Mouse (Mus musculus) brain, adult 2 months (tissue): ENCODE measurements around the gene Lmbr1l.
"Not testable (repeated sequence)": the region's sequence is repeated elsewhere in the genome, so short reads cannot be mapped to it uniquely, and the experiment has no call there.

Experiments
- DNase-seq: peaks from one replicate; pipeline ENCODE4 v3.0.0; 2011; ENCODE audit warnings: low read depth, low spot score

Gene Lmbr1l

DNA sequence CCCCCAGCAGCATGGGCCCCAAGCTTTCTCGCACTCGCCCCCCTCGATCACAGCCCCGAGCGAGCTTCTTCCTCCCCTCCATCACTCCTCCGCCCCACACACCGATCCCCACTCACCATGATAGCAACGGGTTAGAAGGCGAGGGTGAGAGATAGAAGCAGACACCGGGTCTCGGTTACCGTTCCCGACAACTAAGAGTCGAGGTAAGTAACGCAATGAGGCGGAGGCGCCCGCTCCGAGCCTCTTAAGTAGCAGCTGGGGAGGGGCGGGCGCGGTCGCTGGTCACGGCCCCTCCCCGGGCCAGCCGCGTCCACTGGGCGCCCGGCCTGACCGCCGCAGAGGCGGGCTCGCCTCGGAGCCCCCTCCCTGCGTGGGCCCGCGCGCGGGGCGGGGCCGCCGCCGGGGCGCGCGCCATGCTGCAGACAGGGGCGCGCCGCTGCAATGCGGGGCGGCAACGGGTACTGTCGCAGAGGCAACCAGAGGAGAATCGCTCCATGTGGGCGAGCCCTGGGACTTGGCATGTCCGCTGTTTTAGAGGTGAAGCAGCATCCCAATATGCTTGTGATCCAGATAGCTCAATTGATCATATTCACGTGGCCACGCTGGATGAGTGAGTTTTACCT, 16.3 kb upstream of the Lmbr1l start, which contains the start of gene Tuba1b:
TSS of gene Tuba1b (minus strand) at position 349 of the 623 bp plus-strand sequence.
- peak; percentile 96 for DNase-seq

DNA sequence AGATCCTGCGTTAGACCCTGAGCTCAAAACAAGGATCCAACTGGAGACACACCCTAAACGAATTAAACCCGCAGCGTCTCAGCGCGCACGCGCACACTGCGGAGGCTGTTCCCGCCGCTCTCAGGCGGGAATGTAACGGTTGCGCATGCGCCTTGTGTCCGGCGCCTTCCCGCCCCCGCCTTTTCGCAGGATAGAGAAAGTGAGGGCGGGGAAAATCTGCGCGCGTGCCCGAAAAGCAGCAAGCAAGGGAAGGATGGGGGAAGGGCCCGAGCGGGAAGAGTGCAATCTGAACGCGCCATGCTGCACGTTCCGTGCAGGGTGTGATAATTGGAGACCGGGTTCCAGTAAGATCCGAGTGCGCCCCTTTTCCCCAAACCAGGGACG, 15.8 kb upstream of the Lmbr1l start:
- peak; percentile 99 for DNase-seq

GRCm38 (mm10) chr15:98933004-98933671, 15.1 kb upstream of the Lmbr1l start:
- DNase-seq: peak; percentile 52

- DNase-seq: no peak
These were observed 13.0 kb upstream of the Lmbr1l start for GRCm38 (mm10) chr15:98930998-98931397.

GRCm38 (mm10) chr15:98930017-98930734, 12.1 kb upstream of the Lmbr1l start:
- no peak for DNase-seq

DNA sequence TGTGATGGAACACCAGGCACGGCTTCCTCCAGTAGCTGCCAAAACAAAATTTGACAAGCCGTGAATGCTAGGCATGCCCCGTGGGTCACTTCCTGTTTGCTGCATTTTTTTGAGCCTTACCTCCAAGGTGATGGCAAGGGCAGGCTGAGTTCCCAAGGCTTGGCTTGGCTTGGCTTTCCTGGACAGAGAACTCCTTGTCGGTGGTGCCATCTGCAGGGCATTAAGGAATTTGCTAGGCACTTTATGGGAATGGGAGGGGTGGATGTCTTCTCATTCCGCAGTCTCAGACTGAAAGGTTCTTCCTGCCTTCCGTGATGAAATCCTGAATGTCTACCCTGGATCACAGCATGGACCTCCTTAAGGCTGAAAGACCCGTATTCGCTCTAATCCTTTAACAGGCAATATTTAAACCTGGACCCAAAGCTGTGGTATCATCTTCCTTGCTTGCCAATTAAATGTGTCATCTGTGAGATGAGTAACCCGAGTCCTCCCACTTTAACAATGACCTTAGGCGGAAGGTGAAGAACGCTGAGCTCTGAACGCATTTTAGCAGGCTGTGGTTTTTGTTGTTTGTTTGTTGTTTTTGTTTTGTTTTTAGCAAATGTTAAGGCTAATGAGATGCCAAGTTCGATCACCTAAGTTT, 10.7 kb upstream of the Lmbr1l start:
- DNase-seq: peak; percentile 95

- DNase-seq: no peak
These were observed 9.5 kb upstream of the Lmbr1l start for GRCm38 (mm10) chr15:98927566-98927965.

GRCm38 (mm10) chr15:98924682-98925081, 6.7 kb upstream of the Lmbr1l start:
- no peak for DNase-seq

DNA sequence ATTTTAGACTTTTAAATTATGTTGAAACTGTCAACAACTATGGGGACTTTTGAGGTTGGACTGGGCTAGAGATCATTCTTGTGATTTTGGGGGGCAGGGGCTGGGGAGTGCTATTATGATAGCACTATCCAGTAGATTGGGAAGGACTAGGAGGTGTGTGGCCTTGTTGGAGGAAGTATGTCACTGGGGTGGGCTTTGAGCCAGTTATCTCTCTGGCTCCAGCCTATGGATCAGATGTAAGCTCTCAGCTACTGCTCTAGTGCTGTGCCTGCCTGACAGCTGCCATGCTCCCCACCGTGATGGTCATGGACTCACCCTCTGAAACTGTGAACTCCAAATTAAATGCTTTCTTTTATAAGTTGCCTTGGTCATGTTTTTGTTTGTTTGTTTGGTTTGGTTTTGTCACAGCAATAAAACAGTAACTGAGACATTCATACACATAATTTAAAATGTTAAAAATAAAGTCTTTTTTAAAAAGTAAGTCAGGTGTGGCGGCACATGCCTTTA, 5.1 kb upstream of the Lmbr1l start:
- DNase-seq: no peak

- no peak for DNase-seq
These were observed 4.5 kb upstream of the Lmbr1l start for GRCm38 (mm10) chr15:98922581-98922980.

- DNase-seq: no peak
These were observed 3.5 kb upstream of the Lmbr1l start for GRCm38 (mm10) chr15:98921510-98921909.

DNA sequence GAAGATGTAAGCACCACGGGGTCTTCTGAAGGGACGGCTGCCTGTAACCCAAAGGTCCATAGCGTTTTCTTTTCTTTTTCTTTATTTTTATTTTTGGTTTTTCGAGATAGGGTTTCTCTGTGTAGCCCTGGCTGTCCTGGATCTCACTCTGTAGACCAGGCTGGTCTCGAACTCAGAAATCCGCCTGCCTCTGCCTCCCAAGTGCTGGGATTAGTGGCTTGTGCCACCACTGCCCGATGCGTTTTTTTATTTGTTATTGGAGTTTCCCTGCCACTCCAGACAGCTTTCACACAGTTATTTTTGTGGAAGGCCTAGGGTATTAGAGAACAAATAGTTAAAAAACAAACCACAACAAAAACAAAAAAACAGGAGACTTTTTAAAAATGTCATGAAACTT, 466 bp upstream of the Lmbr1l start:
- not testable (repeated sequence) for DNase-seq

DNA sequence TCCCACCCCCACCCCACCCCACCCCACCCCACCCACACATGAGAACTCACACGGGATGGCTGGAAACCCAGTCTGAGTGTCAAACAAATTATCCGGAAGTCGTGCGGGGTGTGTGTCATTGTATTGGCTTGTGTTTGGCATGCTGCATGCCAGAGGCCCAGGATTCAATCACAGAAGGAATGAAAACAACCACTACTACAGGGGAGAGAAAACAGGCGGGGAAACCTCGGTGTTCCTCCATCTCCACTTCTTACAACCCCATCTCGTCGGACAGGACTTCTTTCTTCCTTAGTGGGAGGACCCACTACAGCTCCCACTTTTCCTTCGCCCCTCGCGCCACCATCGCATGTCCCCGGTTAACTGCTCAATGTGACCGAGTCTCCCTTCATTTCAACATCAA, 940 bp downstream of the Lmbr1l start:
- DNase-seq: no peak

- DNase-seq: no peak
These were observed 2.0 kb downstream of the Lmbr1l start for GRCm38 (mm10) chr15:98916016-98916415.

- no peak for DNase-seq
These were observed 3.1 kb downstream of the Lmbr1l start for GRCm38 (mm10) chr15:98914903-98915302.

DNA sequence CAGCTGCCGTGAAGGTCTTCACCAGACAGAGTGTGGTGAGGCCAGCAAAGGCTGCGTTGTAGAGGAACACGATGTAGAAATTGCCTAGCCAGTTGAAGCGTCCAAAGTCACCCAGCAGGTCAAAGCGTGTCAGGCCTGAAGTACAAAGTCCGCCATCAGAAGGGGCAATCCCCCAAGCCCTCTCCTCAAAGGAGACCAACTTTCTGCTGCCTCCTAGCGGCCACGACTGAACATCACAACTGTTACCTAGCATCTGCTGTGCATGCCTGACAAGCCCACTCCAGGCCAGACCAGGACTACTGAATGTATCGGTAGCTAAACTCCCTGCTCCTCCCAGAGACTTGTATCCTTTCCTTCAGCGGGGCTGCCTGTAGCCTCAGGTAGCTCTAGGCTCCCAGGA, 13.3 kb downstream of the Lmbr1l start:
- DNase-seq: peak; percentile 51

DNA sequence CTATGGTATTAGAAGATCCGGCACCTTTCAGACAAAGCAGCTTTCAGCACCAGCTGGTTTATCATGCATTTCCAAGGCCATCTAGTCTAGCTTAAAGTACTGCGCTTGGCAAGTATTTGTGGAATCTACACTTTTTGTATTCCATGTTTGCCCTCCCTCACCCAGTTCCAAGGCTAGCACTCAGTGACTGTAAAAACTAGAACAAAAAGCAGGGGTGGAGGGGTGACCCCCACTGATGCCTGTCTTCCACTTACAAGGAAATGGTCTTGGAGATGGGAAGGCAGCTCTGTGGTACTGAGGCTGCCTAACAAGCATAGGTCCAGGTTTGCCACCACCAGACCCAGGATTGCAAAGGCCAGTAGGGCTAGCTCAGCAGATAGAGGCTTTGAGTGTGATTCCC, 15.4 kb downstream of the Lmbr1l start:
- no peak for DNase-seq

DNA sequence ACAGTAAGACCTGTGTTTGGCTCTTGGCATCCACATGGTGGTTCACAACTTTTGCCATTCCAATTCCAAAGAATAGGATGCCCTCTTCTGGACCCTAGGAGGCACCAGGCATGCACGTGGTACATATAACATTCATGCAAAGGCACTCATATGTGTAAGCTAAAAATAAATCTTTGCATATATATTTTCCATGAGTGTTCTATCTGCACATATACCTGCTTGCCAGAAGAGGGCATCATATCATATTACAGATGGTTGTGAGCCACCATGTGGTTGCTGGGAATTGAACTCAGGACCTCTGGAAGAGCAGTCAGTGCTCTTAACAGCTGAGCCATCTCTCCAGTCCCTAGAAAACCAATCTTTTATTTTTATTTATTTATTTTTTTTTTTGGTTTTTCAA, 16.5 kb downstream of the Lmbr1l start:
- DNase-seq: no peak

DNA sequence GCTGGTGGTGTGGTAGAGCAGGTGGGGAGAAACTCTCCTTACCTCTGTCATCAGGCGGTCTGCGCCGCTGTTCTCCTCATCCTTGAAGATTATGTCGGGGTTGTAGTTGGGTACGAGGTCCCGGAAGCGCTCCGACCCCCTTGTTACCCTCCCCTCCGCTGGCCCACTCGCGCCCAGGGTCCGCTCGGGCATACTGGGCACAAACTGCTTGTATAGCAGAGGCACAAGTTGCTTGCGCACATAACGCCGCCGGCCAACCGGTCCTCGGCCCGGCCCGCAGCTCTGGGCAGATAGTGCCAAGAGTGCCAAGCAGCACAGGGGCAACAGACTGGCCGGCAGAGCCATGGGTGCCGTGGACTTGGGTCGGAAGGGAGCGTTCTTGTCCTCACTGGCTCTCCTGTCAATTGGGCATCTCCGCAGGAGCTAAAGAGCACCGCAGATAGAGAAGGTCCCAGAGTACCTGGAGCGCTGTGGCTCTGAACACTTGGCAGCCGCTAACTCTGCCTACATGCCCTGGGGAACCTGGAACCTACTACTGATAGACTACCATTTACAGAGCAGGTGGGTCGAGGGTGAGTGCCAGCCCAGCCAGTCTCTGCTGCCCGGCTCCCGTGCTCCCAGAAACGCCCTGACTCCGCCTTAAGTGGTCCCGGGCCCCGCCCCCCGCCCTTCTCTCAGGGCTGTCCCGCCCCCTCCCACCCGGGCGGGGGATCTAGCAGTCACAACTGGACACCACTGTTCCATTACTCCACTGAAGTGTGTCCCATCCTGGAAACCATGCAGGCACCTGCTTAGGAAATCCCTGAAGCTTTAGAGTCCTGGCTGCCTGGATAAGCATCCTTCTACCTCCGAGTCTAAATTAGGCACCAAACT, 19.9 kb downstream of the Lmbr1l start, which contains the start of gene Dhh:
TSS of gene Dhh (minus strand) at position 613 of the 873 bp plus-strand sequence.
- no peak for DNase-seq

- DNase-seq: no peak
These were observed 20.5 kb downstream of the Lmbr1l start for GRCm38 (mm10) chr15:98897495-98897894.
